Mouse (Mus musculus) gastrocnemius, postnatal 14 days (tissue): ENCODE data around the gene Stx3. TPM values are rescaled to one million over a fixed set of nuclear protein-coding genes. Genes with fewer than 3 reads are reported as not detected.

Experiments
- DNase-seq: peaks from one replicate; pipeline ENCODE4 v3.0.0; 2021; ENCODE audit warnings: mixed read lengths
- intact Hi-C: fragments of 180-260 bp; cut with DNase I; formaldehyde crosslinking; loops from one replicate; pipeline ENCODE4 v1.15.1; 2025; ENCODE audit warnings: low total_unique reads
- total RNA-seq, 2 experiments: library from RNA; stranded (reverse); gene quantifications; 2 replicates each; pipeline ENCODE4 v1.2.3; 2021

The Stx3 gene
- total RNA-seq, 2 experiments from 2014 or later, result 1.6 to 3.0 TPM

- intact Hi-C loops, result no loop called here
- no peak for DNase-seq
Measured at GRCm38 (mm10) chr19:11810003-11810758, 9.0 kb downstream of the Stx3 start.

- no peak for DNase-seq
Measured at GRCm38 (mm10) chr19:11808452-11808851, 10.8 kb downstream of the Stx3 start.

DNA sequence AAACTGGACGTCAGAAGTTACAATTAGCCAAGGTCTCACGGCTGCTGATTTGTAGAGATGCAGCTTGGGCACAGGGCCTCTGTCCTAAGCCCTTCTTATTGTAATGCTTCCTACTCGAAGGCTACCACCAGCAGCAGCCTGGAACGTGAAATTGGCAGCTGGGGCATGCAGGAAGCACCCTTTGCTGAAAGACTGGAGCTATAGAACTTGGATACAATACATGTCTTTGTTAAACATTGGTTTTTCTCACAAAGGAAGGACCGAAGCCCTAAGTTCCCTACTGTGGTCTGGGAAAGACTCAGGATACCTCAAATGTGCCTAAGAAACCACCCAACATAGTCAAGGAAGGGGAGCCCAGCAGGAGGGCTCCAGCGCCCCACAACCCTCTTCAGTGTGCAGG is 11.4 kb downstream of the Stx3 start:
- intact Hi-C loops, result no loop called here

More at GRCm38 (mm10) chr19:11808452-11808851, 10.8 kb downstream of the Stx3 start:
- intact Hi-C loops, result no loop called here

GRCm38 (mm10) chr19:11807251-11807650 is 12.0 kb downstream of the Stx3 start:
- DNase-seq, result no peak
- intact Hi-C loops, result no loop called here

More for the DNA sequence above, 11.4 kb downstream of the Stx3 start:
- DNase-seq, result no peak

DNA sequence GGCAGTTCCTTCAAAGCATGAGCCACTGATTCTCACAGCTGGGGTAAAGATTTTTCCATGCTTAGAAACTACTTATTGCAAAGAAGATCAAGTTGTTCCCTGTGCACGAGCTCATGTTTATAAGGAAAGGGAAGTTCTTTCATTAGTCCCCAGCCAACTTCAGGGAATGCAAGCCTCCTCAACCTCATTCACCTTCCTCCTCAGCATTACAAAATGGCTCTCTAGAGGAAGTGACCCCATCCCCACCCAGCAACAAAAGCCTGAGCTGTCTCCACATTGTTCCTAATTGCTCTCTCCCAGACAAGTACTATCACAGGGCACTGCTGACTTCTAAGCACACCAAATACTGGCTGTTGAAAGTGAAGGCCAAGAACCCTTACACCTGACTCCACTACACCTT is 14.8 kb downstream of the Stx3 start:
- intact Hi-C loops, result no loop called here
- no peak for DNase-seq

- intact Hi-C loops, result no loop called here
- DNase-seq, result no peak
Measured at GRCm38 (mm10) chr19:11800531-11801315, 18.5 kb downstream of the Stx3 start.

DNA sequence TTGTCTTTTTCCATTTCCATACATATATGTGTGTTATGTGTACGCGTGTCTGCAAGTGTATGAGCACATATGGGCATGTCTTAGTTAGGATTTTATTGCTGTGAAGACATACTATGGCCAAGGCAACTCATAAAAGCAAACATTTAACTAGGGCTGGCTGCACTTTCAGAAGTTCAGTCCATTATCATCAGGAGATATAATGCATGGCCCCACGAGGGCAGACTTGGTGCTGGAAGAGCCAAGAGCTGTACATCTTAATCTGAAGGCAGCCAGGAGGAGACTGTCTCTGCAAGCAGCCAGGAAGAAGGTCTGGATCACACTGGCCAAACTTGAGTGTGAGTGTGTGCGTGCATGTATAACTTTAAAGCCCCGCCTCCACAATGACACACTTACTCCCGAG is 24.8 kb downstream of the Stx3 start:
- intact Hi-C loops, result no loop called here
- no peak for DNase-seq

GRCm38 (mm10) chr19:11793741-11794359 is 25.4 kb downstream of the Stx3 start:
- intact Hi-C loops, result no loop called here
- DNase-seq, result no peak

GRCm38 (mm10) chr19:11791825-11792224 is 27.4 kb downstream of the Stx3 start:
- intact Hi-C loops, result no loop called here
- no peak for DNase-seq

GRCm38 (mm10) chr19:11788876-11789275 is 30.3 kb downstream of the Stx3 start:
- intact Hi-C loops, result no loop called here
- DNase-seq, result no peak

- intact Hi-C loops, result no loop called here
- DNase-seq, result no peak
Measured at GRCm38 (mm10) chr19:11787826-11788225, 31.4 kb downstream of the Stx3 start.

DNA sequence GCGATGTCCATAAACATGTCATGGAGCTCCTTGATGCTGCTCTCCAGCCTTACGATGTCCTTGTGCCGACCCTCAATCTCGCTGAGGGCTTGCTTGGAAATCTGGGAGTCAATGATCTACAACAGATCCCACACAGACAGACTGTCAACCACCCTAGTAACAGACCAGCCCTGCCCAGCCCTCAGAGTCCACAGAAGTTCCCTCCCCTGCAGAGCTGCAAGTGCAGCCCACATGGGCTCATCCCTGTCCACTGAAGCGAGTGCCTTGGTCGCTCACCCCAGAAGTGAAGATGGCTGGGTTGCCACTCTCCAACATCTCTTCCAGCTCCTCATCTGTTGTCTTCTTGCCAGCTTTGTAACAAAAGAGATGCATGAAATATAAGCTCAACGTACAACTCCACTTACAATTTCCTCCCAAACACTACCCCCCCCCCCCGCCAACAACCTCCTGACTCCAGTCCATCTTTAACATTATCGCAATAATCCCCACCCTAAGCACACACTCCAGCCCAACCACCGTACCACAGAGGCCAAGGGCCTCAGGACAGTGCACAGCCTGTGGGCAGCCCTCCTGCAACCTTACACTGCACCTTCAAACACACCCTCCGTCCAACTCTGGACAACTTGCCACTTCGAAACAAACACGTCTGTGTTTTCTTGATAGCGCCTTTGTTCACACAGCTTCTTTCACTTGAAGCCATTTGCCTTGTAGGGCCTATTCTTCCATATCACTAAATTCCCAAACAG is 33.6 kb downstream of the Stx3 start:
- no peak for DNase-seq
- intact Hi-C loops, result no loop called here

- intact Hi-C loops, result loop anchor here (5.0 to 10.0 kb wide), 3 partner anchors 47 to 235 kb away; partner anchors contain the start of gene Patl1
- DNase-seq, result peak; percentile 33
Measured at GRCm38 (mm10) chr19:11777191-11777865, 41.9 kb downstream of the Stx3 start.

GRCm38 (mm10) chr19:11770205-11770892 is 48.9 kb downstream of the Stx3 start, which contains the start of gene Mrpl16:
Mrpl16 (plus strand) TSS chr19:11770391.
- peak; percentile 81 for DNase-seq
- intact Hi-C loops, result loop anchor here (10.0 kb wide), 2 partner anchors 54 to 144 kb away; partner anchors contain the start of gene Patl1

DNA sequence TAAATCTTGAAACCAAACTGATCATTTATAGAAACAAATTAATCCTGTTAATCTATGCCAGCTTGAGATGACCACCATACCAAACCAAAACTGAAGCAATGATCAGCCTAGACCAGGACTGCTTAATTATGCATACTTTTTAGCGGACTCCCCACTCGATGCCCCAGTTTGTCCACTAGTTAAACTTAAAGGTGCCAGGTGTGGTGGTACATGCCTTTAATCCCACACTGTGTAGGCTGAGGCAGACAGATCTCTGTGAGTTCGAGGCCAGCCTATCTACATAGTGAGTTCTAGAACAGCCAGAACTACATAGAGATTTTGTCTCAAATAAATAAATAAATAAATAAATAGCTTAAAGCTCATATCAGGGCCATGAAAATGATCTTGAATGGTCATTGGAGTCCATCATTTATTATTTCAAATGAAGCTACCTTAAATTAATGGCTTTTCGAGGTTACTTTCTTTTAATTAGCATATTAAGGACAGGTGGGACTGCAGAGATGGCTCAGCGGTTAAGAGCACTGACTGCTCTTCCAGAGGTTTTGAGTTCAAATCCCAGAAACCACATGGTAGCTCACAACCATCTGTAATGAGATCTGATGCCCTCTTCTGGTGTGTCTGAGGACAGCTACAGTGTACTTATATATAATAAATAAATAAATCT is 49.8 kb downstream of the Stx3 start:
- no peak for DNase-seq
- intact Hi-C loops, result no loop called here

DNA sequence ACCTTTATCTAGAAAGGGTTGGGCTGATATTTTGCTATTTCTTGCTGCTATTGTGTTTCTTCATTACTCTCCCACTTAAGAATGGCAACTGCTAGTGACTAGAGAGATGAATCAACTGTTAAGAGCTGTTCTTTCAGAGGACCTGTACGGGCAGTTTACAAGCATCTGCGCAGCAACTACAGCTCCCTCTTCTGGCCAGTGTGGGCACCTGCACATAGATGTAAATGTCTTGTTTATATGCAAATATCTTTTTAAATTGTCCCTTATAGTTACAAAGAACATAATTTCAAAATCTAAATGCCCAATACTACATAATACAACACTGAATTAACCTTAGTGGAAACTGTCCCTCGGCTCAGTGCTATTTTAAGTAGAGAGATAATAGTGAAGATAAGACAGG is 51.0 kb downstream of the Stx3 start:
- intact Hi-C loops, result no loop called here
- no peak for DNase-seq

DNA sequence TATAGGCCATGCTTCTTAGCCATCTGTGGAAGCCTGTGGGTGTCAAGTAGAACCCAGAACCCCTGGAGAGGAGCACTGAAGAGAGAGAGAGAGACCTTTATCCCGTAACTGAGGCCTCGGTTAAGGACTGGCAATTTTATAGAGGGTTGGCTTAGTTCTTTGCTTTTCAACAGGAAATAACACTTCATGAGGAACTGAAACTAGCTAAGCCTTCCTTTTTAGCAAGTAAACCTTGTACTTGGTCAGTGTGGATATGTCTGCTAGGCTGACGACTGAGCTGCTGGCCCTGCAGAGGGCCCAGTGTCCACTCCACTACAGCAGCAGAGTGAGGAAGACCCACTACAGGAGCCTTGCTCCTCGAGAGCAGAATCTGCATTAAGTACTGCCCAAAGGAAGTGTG is 52.8 kb downstream of the Stx3 start:
- intact Hi-C loops, result no loop called here
- no peak for DNase-seq

DNA sequence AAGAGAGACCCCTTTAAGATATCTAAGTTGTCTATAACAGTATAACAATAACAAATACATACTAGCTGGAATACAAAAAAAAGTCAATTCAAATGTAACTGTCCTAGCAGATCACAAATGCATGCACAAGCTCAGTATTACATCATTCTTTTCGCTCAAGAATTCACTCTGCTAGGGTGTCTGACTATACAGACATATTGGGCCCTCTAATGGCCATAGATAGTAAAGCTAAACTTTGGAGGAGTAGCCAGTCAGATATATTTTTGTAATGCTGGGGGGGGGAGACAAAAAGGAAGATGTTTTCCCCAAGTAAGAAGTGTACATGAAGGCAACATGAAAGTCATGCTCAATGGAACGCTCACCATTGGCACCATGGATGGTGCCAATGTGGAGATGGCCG is 54.1 kb downstream of the Stx3 start:
- no peak for DNase-seq
- intact Hi-C loops, result no loop called here
